9 mouse cellular contexts compared by ENCODE assay signal in genomic region chr14:122373458-122373857, GRCm38 (mm10).
DNase-seq lines count a peak whose midpoint lies in the region; ATAC-seq and TF ChIP-seq lines count a peak whose summit lies in the region.
"Had no signal": no experiment of that assay in that cellular context is flagged by ENCODE, and none has a peak within 500 bp of the region (broad histone marks: within the 10 kb centered on the region; RNA-seq: fewer than 3 reads in every experiment).

No protein-coding gene starts in this region.

- TF ChIP-seq CTCF in heart, adult 2 months (IDR thresholded peaks at IDR 0.05), result no peak

- WGBS in heart, embryonic 12.5 days, result 55% methylated on average over 19 of the region's 19 CpGs
- 70% methylated on average over 19 of the region's 19 CpGs for WGBS in heart, adult 2 months
- 19% methylated on average over 19 of the region's 19 CpGs for WGBS in embryonic facial prominence, embryonic 11.5 days
- WGBS in hindbrain, embryonic 16.5 days, result 9% methylated on average over 19 of the region's 19 CpGs
- WGBS in neural tube, embryonic 13.5 days, result 6% methylated on average over 19 of the region's 19 CpGs

- intact Hi-C loops in heart, adult 2 months (cut with DNase I), result no loop called here

- H3K36me3 ChIP-seq in heart, embryonic 12.5 days, result no peaks in the 10 kb centered on the region
- no peaks in the 10 kb centered on the region for H3K36me3 ChIP-seq in heart, adult 2 months (ENCODE audit: control insufficient read depth, insufficient read depth, low read length)
- H3K36me3 ChIP-seq in embryonic facial prominence, embryonic 11.5 days (replicated peaks; ENCODE audit: control insufficient read depth, insufficient read depth, low read depth, low read length), result no peaks in the 10 kb centered on the region
- no peaks in the 10 kb centered on the region for H3K36me3 ChIP-seq in hindbrain, embryonic 16.5 days (ENCODE audit: control insufficient read depth, insufficient read depth, low read length)
- H3K36me3 ChIP-seq in neural tube, embryonic 13.5 days, result no peaks in the 10 kb centered on the region

- TF ChIP-seq POLR2A in heart, adult 2 months (IDR thresholded peaks at IDR 0.05; ENCODE audit: insufficient read depth, low read depth, low read length), result no peak

- no peak for ATAC-seq in heart, embryonic 12.5 days (ENCODE audit: insufficient number of reproducible peaks, low FRiP score)
- peak; percentile 44; the same call in 1 of the 2 replicates for ATAC-seq in embryonic facial prominence, embryonic 11.5 days (replicated peaks; ENCODE audit: insufficient number of reproducible peaks, low FRiP score, low TSS enrichment, low read depth)
- ATAC-seq in hindbrain, embryonic 16.5 days, result peak; percentile 65
- ATAC-seq in neural tube, embryonic 13.5 days (ENCODE audit: low read depth), result peak; percentile 69

- no peak overlapping the region for H3K4me3 ChIP-seq in heart, embryonic 12.5 days
- H3K4me3 ChIP-seq in heart, adult 2 months, result no peak overlapping the region
- no peak overlapping the region for H3K4me3 ChIP-seq in embryonic facial prominence, embryonic 11.5 days (ENCODE audit: low read depth, low read length)
- peak overlapping the region; percentile 18 for H3K4me3 ChIP-seq in hindbrain, embryonic 16.5 days (ENCODE audit: low read length)
- peak overlapping the region; percentile 18 for H3K4me3 ChIP-seq in neural tube, embryonic 13.5 days

- H3K27ac ChIP-seq in heart, embryonic 12.5 days (ENCODE audit: poor library complexity, severe bottlenecking), result no peak overlapping the region
- no peak overlapping the region for H3K27ac ChIP-seq in heart, adult 2 months
- H3K27ac ChIP-seq in embryonic facial prominence, embryonic 11.5 days (replicated peaks; ENCODE audit: low read depth, low read length), result no peak overlapping the region
- peak overlapping the region; percentile 54 for H3K27ac ChIP-seq in hindbrain, embryonic 16.5 days (ENCODE audit: low read depth, low read length)
- H3K27ac ChIP-seq in neural tube, embryonic 13.5 days (replicated peaks), result no peak overlapping the region

- no peaks in the 10 kb centered on the region for H3K79me2 ChIP-seq in heart, adult 2 months (replicated peaks; ENCODE audit: control insufficient read depth, insufficient read depth, low read length)

- H3K9ac ChIP-seq in heart, embryonic 12.5 days, result no peak overlapping the region
- H3K9ac ChIP-seq in heart, adult 2 months (ENCODE audit: low read depth, low read length), result no peak overlapping the region
- H3K9ac ChIP-seq in embryonic facial prominence, embryonic 11.5 days (replicated peaks; ENCODE audit: low read length), result no peak overlapping the region
- H3K9ac ChIP-seq in hindbrain, embryonic 16.5 days (ENCODE audit: low read depth, low read length), result peak overlapping the region; percentile 31
- no peak overlapping the region for H3K9ac ChIP-seq in neural tube, embryonic 13.5 days

- no peaks in the 10 kb centered on the region for H3K9me3 ChIP-seq in heart, embryonic 12.5 days (replicated peaks)
- H3K9me3 ChIP-seq in embryonic facial prominence, embryonic 11.5 days (replicated peaks; ENCODE audit: control insufficient read depth, low read length), result no peaks in the 10 kb centered on the region
- H3K9me3 ChIP-seq in hindbrain, embryonic 16.5 days (ENCODE audit: control insufficient read depth, low read length), result no peaks in the 10 kb centered on the region
- H3K9me3 ChIP-seq in neural tube, embryonic 13.5 days, result no peaks in the 10 kb centered on the region

- DNase-seq in heart, adult 2 months, result no peak
- DNase-seq in embryonic facial prominence, embryonic 11.5 days (ENCODE audit: low spot score), result peak; percentile 54
- DNase-seq in spleen, postnatal 36 days (ENCODE audit: low spot score in 2 of 2), result no peak
- DNase-seq in urinary bladder, postnatal 10 days (ENCODE audit: low spot score), result no peak
- DNase-seq in right cerebral cortex, adult 18-20 months, result no peak
- DNase-seq: spleen, adult 18-20 months had no signal

- peak overlapping the region; percentile 46 for H3K4me2 ChIP-seq in heart, embryonic 12.5 days
- peak overlapping the region; percentile 19 for H3K4me2 ChIP-seq in embryonic facial prominence, embryonic 11.5 days (ENCODE audit: low read depth, low read length)
- H3K4me2 ChIP-seq in hindbrain, embryonic 16.5 days (ENCODE audit: low read length), result peak overlapping the region; percentile 45
- H3K4me2 ChIP-seq in neural tube, embryonic 13.5 days, result peak overlapping the region; percentile 54

- peaks cover 2% of the 10 kb centered on the region for H3K4me1 ChIP-seq in heart, embryonic 12.5 days (replicated peaks)
- no peaks in the 10 kb centered on the region for H3K4me1 ChIP-seq in heart, adult 2 months (ENCODE audit: control insufficient read depth, insufficient read depth, low read length)
- no peaks in the 10 kb centered on the region for H3K4me1 ChIP-seq in embryonic facial prominence, embryonic 11.5 days (ENCODE audit: control insufficient read depth, insufficient read depth, low read length)
- peaks cover 3% of the 10 kb centered on the region for H3K4me1 ChIP-seq in hindbrain, embryonic 16.5 days (ENCODE audit: control insufficient read depth, insufficient read depth, low read depth, low read length)
- peaks cover 16% of the 10 kb centered on the region for H3K4me1 ChIP-seq in neural tube, embryonic 13.5 days (replicated peaks)

- no peak for TF ChIP-seq EP300 in heart, adult 2 months (IDR thresholded peaks at IDR 0.05; ENCODE audit: insufficient read depth, low read depth, low read length)

- no peaks in the 10 kb centered on the region for H3K27me3 ChIP-seq in heart, embryonic 12.5 days (replicated peaks)
- no peaks in the 10 kb centered on the region for H3K27me3 ChIP-seq in heart, adult 2 months (ENCODE audit: control insufficient read depth, insufficient read depth, low read length)
- H3K27me3 ChIP-seq in embryonic facial prominence, embryonic 11.5 days (ENCODE audit: control insufficient read depth, insufficient read depth, low read length), result no peaks in the 10 kb centered on the region
- peaks cover 6% of the 10 kb centered on the region for H3K27me3 ChIP-seq in hindbrain, embryonic 16.5 days (replicated peaks; ENCODE audit: control insufficient read depth, insufficient read depth, low read length)
- H3K27me3 ChIP-seq in neural tube, embryonic 13.5 days, result peaks cover 52% of the 10 kb centered on the region

Comparison
In these comparisons a context has a peak if more than half of its experiments do, and no peak if none do; other contexts are left out.
1. H3K4me3 ChIP-seq: peak in hindbrain, embryonic 16.5 days (single experiment) and neural tube, embryonic 13.5 days (single experiment); none in heart, embryonic 12.5 days (single experiment), heart, adult 2 months (single experiment) and embryonic facial prominence, embryonic 11.5 days (single experiment).
2. Peak in every context shown above with its lines, with median percentiles within 50 percentile points of each other: H3K4me2 ChIP-seq.